Mouse (Mus musculus) CD4-positive, CD25-positive, alpha-beta regulatory T cell, adult 4 months (primary cell): ENCODE measurements around the gene Zfp819. TPM values are rescaled to one million over a fixed set of nuclear protein-coding genes. Genes with fewer than 3 reads are reported as not detected.
"Not testable (repeated sequence)": the region's sequence is repeated elsewhere in the genome, so short reads cannot be mapped to it uniquely, and the experiment has no call there.

Experiments
- ATAC-seq: one replicate; pipeline ENCODE4 v1.8.0; 2017
- polyA plus RNA-seq, 2 experiments: library from polyadenylated mRNA; unstranded; fragments of 100-300 nt; shearing (Covaris generic); gene quantifications; one replicate each; pipeline ENCODE4 v1.2.1; 2017

Zfp819 gene
- polyA plus RNA-seq, 2 experiments from 2014 or later, result not detected

GRCm38 (mm10) chr7:43643046-43643652, 36.2 kb downstream of the Zfp819 start:
- no peak for ATAC-seq

DNA sequence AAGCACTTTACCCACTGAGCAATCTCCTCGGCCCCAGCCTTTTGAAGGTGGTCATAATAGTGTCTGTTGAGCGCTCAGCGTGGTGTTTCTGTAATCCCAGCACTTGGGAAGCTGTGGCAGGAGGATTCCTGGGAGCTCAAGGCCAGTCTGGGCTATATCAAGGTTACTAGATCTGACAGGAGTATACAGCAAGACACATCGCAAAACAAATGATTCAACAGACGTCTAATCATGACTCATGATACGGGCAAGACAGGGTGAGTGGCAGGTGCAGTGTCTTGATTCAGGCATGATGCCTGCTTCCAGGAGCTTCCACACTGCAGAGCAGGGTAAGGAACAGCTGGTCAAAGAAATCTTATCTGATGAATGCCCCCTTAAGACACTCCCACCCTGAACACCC, 45.7 kb downstream of the Zfp819 start:
- ATAC-seq, result no peak

DNA sequence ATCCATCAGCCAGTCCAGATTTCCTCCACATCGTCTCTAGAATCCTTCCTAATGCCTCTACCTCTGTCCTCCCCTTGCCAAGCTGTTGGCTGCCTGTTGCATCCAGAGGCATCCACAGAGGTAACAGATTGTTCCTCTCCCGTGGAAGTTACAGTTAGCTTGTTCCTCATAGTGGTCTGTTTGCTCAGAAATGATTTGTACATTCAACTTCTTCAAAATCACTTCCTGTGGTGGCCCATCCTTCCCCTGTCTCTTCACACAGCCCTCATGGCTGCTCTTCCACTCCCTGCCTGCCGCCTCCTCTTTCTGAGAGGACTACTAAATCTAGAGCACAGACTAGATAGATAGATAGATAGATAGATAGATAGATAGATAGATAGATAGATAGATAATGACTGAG, 47.5 kb downstream of the Zfp819 start:
- ATAC-seq, result no peak

DNA sequence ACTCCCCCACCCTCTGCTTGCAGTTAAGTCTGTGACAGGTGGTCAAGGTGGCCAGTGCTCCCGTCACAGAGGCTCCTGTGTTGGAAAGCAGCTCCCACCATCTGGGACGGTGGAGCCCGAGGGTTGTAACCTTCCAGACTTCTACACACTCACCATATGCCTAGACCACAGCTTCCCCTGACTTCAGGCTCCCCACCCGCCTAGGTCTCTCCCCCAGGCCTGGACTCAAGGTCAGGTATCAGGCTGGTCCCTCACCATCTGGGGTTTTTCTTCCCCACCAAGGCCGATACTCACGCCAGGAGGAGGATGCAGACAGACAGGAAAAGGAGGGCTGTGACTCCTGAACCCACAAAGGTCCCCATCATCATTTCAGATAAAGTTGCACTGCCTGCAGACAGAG, 49.3 kb downstream of the Zfp819 start:
- ATAC-seq, result no peak

- no peak for ATAC-seq
These were observed 53.0 kb downstream of the Zfp819 start, which contains the start of gene Siglece for GRCm38 (mm10) chr7:43660002-43660401. Siglece (minus strand) TSS chr7:43660161.

- ATAC-seq, result no peak
These were observed 55.8 kb downstream of the Zfp819 start for GRCm38 (mm10) chr7:43662804-43663203.

GRCm38 (mm10) chr7:43667221-43667620, 60.3 kb downstream of the Zfp819 start:
- not testable (repeated sequence) for ATAC-seq

Other genes starting within 250 kb of the Zfp819 start
- gene Siglecg, start 199.0 kb upstream of the Zfp819 start, polyA plus RNA-seq, result 1 to 10 TPM in 1 of 2 experiments, not detected in 1; 2.5 TPM
- not detected for gene Lim2, start 179.5 kb upstream of the Zfp819 start, polyA plus RNA-seq
- 100 to 1,000 TPM; 106 to 121 TPM for gene Nkg7, start 170.1 kb upstream of the Zfp819 start, polyA plus RNA-seq
- gene Cldnd2, start 166.4 kb upstream of the Zfp819 start, polyA plus RNA-seq, result not detected
- gene Etfb, start 163.1 kb upstream of the Zfp819 start, polyA plus RNA-seq, result 100 to 1,000 TPM; 177 to 184 TPM
- gene Gm45233, start 163.0 kb upstream of the Zfp819 start, polyA plus RNA-seq, result not detected
- 1 to 10 TPM; 1.7 to 3.2 TPM for gene Vsig10l, start 144.0 kb upstream of the Zfp819 start, polyA plus RNA-seq
- under 1 TPM in 1 of 2 experiments, not detected in 1; 0.15 TPM for gene Iglon5, start 117.1 kb upstream of the Zfp819 start, polyA plus RNA-seq
- not detected for gene 4931406B18Rik, start 101.2 kb upstream of the Zfp819 start, polyA plus RNA-seq
- gene Cd33, start 62.7 kb upstream of the Zfp819 start, polyA plus RNA-seq, result not detected
- 1 to 10 TPM; 6.4 TPM for gene Zfp658, start 44.9 kb upstream of the Zfp819 start, polyA plus RNA-seq
- gene Zfp719, start 27.6 kb upstream of the Zfp819 start, polyA plus RNA-seq, result 10 to 100 TPM; 10.9 to 12.9 TPM
- gene Ceacam18, start 27.5 kb downstream of the Zfp819 start, polyA plus RNA-seq, result not detected
- gene Siglece, start 53.0 kb downstream of the Zfp819 start, polyA plus RNA-seq, result 1 to 10 TPM in 1 of 2 experiments, under 1 TPM in 1; 0.28 to 1.3 TPM
- gene Ctu1, start 64.8 kb downstream of the Zfp819 start, polyA plus RNA-seq, result 1 to 10 TPM; 1.7 to 2.2 TPM
- gene Klk14, start 83.2 kb downstream of the Zfp819 start, polyA plus RNA-seq, result not detected
- gene Klk13, start 105.4 kb downstream of the Zfp819 start, polyA plus RNA-seq, result not detected
- gene Klk12, start 161.7 kb downstream of the Zfp819 start, polyA plus RNA-seq, result not detected
- 1 to 10 TPM in 1 of 2 experiments, not detected in 1; 1.0 TPM for gene Klk11, start 167.4 kb downstream of the Zfp819 start, polyA plus RNA-seq
- under 1 TPM in 1 of 2 experiments, not detected in 1; 0.23 TPM for gene Klk10, start 173.9 kb downstream of the Zfp819 start, polyA plus RNA-seq
- gene Klk9, start 184.7 kb downstream of the Zfp819 start, polyA plus RNA-seq, result not detected
- 100 to 1,000 TPM; 136 to 138 TPM for gene Klk8, start 190.4 kb downstream of the Zfp819 start, polyA plus RNA-seq
- under 1 TPM in 1 of 2 experiments, not detected in 1; 0.23 TPM for gene Klk7, start 204.1 kb downstream of the Zfp819 start, polyA plus RNA-seq
- not detected for gene Klk6, start 217.3 kb downstream of the Zfp819 start, polyA plus RNA-seq
- gene Klk5, start 234.8 kb downstream of the Zfp819 start, polyA plus RNA-seq, result not detected